Comparison of ENCODE assay signal across 9 mouse cellular contexts in genomic region chr13:37680837-37681619, GRCm38 (mm10).
DNase-seq lines count a peak whose midpoint lies in the region; ATAC-seq lines count a peak whose summit lies in the region.
"Had no signal": no experiment of that assay in that cellular context is flagged by ENCODE, and none has a peak within 500 bp of the region (broad histone marks: within the 10 kb centered on the region; RNA-seq: fewer than 3 reads in every experiment).

No protein-coding gene starts in this region.

- H3K27ac ChIP-seq in forebrain, embryonic 15.5 days (replicated peaks), result no peak overlapping the region
- H3K27ac ChIP-seq: liver, embryonic 13.5 days had no signal

- H3K36me3 ChIP-seq in forebrain, embryonic 15.5 days, result no peaks in the 10 kb centered on the region
- H3K36me3 ChIP-seq: liver, embryonic 13.5 days had no signal

- WGBS in forebrain, embryonic 15.5 days, result 52% methylated on average over 4 of the region's 4 CpGs

- intact Hi-C loops in left cerebral cortex, postnatal 10 days (cut with DNase I), result no loop called here

- no peaks in the 10 kb centered on the region for H3K27me3 ChIP-seq in forebrain, embryonic 15.5 days
- H3K27me3 ChIP-seq: liver, embryonic 13.5 days had no signal

- no peak overlapping the region for H3K4me2 ChIP-seq in forebrain, embryonic 15.5 days (replicated peaks)
- H3K4me2 ChIP-seq: liver, embryonic 13.5 days had no signal

- H3K9me3 ChIP-seq in forebrain, embryonic 15.5 days, result no peaks in the 10 kb centered on the region
- H3K9me3 ChIP-seq: liver, embryonic 13.5 days had no signal

- no peak overlapping the region for H3K9ac ChIP-seq in forebrain, embryonic 15.5 days (replicated peaks)
- H3K9ac ChIP-seq: liver, embryonic 13.5 days had no signal

- peak; percentile 88 for ATAC-seq in forebrain, embryonic 15.5 days (replicated peaks)

- H3K4me3 ChIP-seq in forebrain, embryonic 15.5 days, result no peak overlapping the region
- H3K4me3 ChIP-seq: liver, embryonic 13.5 days had no signal

- H3K4me1 ChIP-seq in forebrain, embryonic 15.5 days, result peaks cover 3% of the 10 kb centered on the region; the same call in 1 of the 2 replicates

- DNase-seq in left cerebral cortex, postnatal 10 days (ENCODE audit: extremely low spot score in 1 of 2, low spot score in 2 of 2), result peak; percentile 15 to 25
- DNase-seq in left cerebral cortex, adult 11 months (ENCODE audit: low spot score), result no peak
- peak; percentile 79 for DNase-seq in layer of hippocampus, adult 9-11 months
- peak; percentile 47 to 67 for DNase-seq in right cerebral cortex, postnatal 10 days (ENCODE audit: low spot score in 2 of 2)
- DNase-seq in urinary bladder, postnatal 25 days (ENCODE audit: low spot score), result no peak
- DNase-seq in adrenal gland, adult (ENCODE audit: inconsistent age in 2 of 2, low spot score in 1 of 2), result no peak
- no peak for DNase-seq in kidney, postnatal 4 days
- DNase-seq: liver, embryonic 13.5 days had no signal

Comparison
In these comparisons a context has a peak if more than half of its experiments do, and no peak if none do; other contexts are left out.
1. DNase-seq: peak in left cerebral cortex, postnatal 10 days (2 of 2), layer of hippocampus, adult 9-11 months (single experiment) and right cerebral cortex, postnatal 10 days (2 of 2); none in left cerebral cortex, adult 11 months (single experiment), urinary bladder, postnatal 25 days (single experiment), adrenal gland, adult (0 of 2) and kidney, postnatal 4 days (0 of 2).